Mouse (Mus musculus): Measurements from ENCODE around the gene Itpr1. TPM values are rescaled to one million over a fixed set of nuclear protein-coding genes. Genes with fewer than 3 reads are reported as not detected.

Itpr1 gene
- polyA plus RNA-seq, 1 experiment from 2014 or later: 15.7 TPM

DNA sequence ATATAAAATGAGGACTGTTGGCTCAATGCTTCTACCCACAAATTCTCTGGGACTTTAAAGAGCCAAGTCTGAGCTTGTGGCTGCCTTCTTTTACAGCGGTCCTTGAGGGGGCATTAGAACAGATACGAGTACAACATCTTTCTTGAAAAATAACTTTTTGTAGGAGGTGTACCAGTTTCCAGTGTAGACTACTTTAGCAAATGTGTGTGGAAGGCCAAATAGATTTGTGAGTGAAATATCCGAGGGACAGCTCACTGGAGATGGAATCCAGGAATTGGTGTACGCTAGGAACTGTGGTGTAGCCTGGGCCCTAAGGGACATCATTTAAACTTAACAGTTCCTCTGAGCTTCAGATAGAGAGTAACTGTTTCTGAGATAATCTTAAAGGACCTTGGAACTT, 11.5 kb downstream of the Itpr1 start:
- H3K4me3 ChIP-seq (ENCODE audit: low read depth, low read length): no peak overlapping the region
- no peaks in the 10 kb centered on the region for H3K4me1 ChIP-seq (ENCODE audit: insufficient read depth)
- ATAC-seq (ENCODE audit: insufficient read depth): no peak
- H3K36me3 ChIP-seq (ENCODE audit: insufficient read depth): no peaks in the 10 kb centered on the region
- no peaks in the 10 kb centered on the region for H3K27me3 ChIP-seq (ENCODE audit: insufficient read depth, low read length)
- no peak overlapping the region for H3K9ac ChIP-seq
- H3K9me3 ChIP-seq (ENCODE audit: low read depth, low read length): no peaks in the 10 kb centered on the region
- H3K27ac ChIP-seq (ENCODE audit: low read depth): no peak overlapping the region
- TF ChIP-seq CTCF (IDR thresholded peaks at IDR 0.05; ENCODE audit: low read depth): no peak
- 92% methylated on average over 4 of the region's 4 CpGs for WGBS
- no peak overlapping the region for H3K4me2 ChIP-seq
- no peak for DNase-seq

DNA sequence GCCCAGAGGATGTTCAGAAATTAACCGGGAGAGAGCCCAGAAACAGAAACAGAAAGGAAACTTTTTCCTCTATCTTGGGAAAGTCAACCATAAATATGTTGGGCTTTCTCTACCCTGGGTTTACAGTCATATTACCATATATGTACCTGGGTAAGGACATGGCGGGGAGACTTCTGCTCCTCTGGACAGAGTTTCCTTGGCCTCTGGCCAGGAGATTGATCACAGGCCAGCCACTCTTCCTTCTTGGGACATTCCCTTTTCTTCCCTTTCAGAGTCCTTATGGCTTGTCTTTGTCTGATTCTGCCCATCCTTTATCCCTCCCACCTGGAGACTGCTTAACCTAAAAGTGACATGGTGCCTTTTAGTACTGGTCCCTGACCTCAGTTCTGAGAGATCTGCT, 12.1 kb downstream of the Itpr1 start:
- no peak overlapping the region for H3K4me3 ChIP-seq (ENCODE audit: low read depth, low read length)
- H3K36me3 ChIP-seq (ENCODE audit: insufficient read depth): no peaks in the 10 kb centered on the region
- no peak overlapping the region for H3K9ac ChIP-seq
- WGBS: 78% methylated on average over 2 of the region's 2 CpGs
- H3K4me2 ChIP-seq: no peak overlapping the region
- H3K9me3 ChIP-seq (ENCODE audit: low read depth, low read length): no peaks in the 10 kb centered on the region
- H3K4me1 ChIP-seq (ENCODE audit: insufficient read depth): no peaks in the 10 kb centered on the region
- no peak overlapping the region for H3K27ac ChIP-seq (ENCODE audit: low read depth)
- DNase-seq (no peak), ATAC-seq (ENCODE audit: insufficient read depth) (no peak)
- H3K27me3 ChIP-seq (ENCODE audit: insufficient read depth, low read length): no peaks in the 10 kb centered on the region
- TF ChIP-seq CTCF (IDR thresholded peaks at IDR 0.05; ENCODE audit: low read depth): no peak

DNA sequence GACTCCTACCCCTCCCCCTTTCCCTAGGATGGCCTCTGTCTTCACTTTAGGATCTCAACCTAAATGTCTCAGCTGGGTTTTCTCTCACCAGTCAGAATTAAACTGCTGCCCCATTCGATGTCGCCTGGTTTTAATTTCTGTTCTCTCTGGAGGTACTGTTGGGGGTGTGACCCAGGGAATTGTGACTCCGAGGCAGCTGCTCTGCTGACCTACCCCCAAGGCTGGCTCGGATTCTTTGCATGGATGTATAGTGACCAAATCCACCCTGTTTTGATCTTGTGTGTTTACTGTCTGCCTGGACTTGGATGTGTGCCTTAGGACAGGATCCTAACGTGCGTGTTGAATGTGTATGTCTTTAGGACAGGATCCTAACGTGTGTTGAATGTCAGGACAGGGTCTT, 13.3 kb downstream of the Itpr1 start:
- Histone ChIP-seq H3K9me3 (ENCODE audit: low read depth, low read length) (no peaks in the 10 kb centered on the region), H3K4me2 (no peak overlapping the region), H3K27me3 (ENCODE audit: insufficient read depth, low read length) (no peaks in the 10 kb centered on the region), H3K9ac (no peak overlapping the region), H3K27ac (ENCODE audit: low read depth) (no peak overlapping the region), H3K36me3 (ENCODE audit: insufficient read depth) (no peaks in the 10 kb centered on the region), H3K4me3 (ENCODE audit: low read depth, low read length) (no peak overlapping the region), H3K4me1 (ENCODE audit: insufficient read depth) (no peaks in the 10 kb centered on the region)
- DNase-seq (no peak), ATAC-seq (ENCODE audit: insufficient read depth) (no peak)
- 50% methylated on average over 7 of the region's 7 CpGs for WGBS
- no peak for TF ChIP-seq CTCF (IDR thresholded peaks at IDR 0.05; ENCODE audit: low read depth)

DNA sequence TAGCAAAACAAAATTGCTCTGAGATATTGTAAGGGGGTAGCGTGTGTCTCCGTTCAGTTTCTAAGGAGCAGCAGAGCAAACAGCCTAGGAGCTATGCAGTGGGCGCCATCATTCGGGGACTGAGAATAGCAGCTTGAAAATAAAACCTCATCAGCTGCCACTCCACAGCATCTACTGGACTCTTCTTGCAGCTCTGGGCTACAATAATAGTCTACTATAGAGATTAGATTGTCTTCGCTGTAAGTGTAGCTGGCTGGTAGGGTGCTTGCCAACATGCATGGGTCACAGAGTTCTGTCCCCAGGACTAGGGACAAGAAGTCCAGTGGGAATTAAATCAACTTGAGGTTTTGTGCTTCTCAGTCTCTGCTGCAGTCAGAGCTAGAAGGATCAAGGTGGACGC, 14.6 kb downstream of the Itpr1 start:
- Histone ChIP-seq H3K27me3 (ENCODE audit: insufficient read depth, low read length) (no peaks in the 10 kb centered on the region), H3K4me2 (no peak overlapping the region), H3K36me3 (ENCODE audit: insufficient read depth) (no peaks in the 10 kb centered on the region), H3K9me3 (ENCODE audit: low read depth, low read length) (no peaks in the 10 kb centered on the region), H3K4me1 (ENCODE audit: insufficient read depth) (no peaks in the 10 kb centered on the region), H3K9ac (no peak overlapping the region), H3K4me3 (ENCODE audit: low read depth, low read length) (no peak overlapping the region), H3K27ac (ENCODE audit: low read depth) (no peak overlapping the region)
- DNase-seq: no peak
- TF ChIP-seq CTCF (IDR thresholded peaks at IDR 0.05; ENCODE audit: low read depth): no peak
- ATAC-seq (ENCODE audit: insufficient read depth): no peak
- 84% methylated on average over 6 of the region's 6 CpGs for WGBS

DNA sequence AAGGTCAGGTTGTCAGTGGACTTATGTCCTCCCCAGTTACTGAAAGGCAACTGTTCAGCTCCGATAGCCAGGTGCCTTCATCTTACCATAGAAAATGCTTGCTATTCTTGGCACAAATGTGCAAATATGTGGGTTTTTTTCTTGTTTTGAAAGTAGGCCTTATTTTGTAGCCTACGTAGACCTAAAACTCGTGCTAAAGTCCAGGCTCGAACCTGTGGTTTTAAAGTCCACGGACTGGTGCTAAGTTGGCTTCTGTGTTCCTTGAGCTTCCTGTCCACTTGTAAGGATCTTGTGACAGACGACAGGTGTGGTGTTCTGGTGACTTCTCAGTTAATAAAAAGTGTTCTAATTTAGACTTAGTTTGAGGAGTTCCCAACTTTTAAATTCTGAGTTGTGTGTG, 15.2 kb downstream of the Itpr1 start:
- Histone ChIP-seq H3K9me3 (ENCODE audit: low read depth, low read length) (no peaks in the 10 kb centered on the region), H3K27ac (ENCODE audit: low read depth) (no peak overlapping the region), H3K4me2 (no peak overlapping the region), H3K4me1 (ENCODE audit: insufficient read depth) (no peaks in the 10 kb centered on the region), H3K4me3 (ENCODE audit: low read depth, low read length) (no peak overlapping the region), H3K36me3 (ENCODE audit: insufficient read depth) (no peaks in the 10 kb centered on the region), H3K9ac (no peak overlapping the region), H3K27me3 (ENCODE audit: insufficient read depth, low read length) (no peaks in the 10 kb centered on the region)
- TF ChIP-seq CTCF (IDR thresholded peaks at IDR 0.05; ENCODE audit: low read depth): no peak
- ATAC-seq (ENCODE audit: insufficient read depth) (no peak), DNase-seq (no peak)
- 70% methylated on average over 6 of the region's 6 CpGs for WGBS

DNA sequence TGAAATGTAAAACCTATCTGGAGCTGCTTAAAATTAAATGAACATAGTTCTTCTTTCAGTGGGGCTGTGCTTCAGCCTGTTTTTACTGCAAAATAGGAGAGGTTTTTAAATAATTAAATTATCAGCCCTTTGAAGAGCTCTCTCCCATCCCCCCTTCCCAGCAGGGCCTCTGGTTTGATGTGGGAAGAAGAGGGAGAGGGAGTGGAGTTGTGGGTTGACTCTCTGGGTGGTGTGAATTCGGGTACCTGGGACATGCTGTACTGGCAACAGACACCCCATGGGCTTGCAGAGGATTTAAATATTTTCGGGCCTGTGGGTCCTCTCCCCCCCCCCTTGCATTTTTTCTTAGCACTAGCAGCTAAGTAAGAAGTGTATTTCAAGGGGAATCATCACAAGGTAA, 15.7 kb downstream of the Itpr1 start:
- Histone ChIP-seq H3K4me1 (ENCODE audit: insufficient read depth) (no peaks in the 10 kb centered on the region), H3K36me3 (ENCODE audit: insufficient read depth) (no peaks in the 10 kb centered on the region), H3K27me3 (ENCODE audit: insufficient read depth, low read length) (no peaks in the 10 kb centered on the region), H3K27ac (ENCODE audit: low read depth) (no peak overlapping the region), H3K4me2 (no peak overlapping the region), H3K9me3 (ENCODE audit: low read depth, low read length) (no peaks in the 10 kb centered on the region), H3K9ac (no peak overlapping the region), H3K4me3 (ENCODE audit: low read depth, low read length) (no peak overlapping the region)
- TF ChIP-seq CTCF (IDR thresholded peaks at IDR 0.05; ENCODE audit: low read depth): no peak
- 15% methylated on average over 2 of the region's 2 CpGs for WGBS
- DNase-seq (no peak), ATAC-seq (ENCODE audit: insufficient read depth) (no peak)

DNA sequence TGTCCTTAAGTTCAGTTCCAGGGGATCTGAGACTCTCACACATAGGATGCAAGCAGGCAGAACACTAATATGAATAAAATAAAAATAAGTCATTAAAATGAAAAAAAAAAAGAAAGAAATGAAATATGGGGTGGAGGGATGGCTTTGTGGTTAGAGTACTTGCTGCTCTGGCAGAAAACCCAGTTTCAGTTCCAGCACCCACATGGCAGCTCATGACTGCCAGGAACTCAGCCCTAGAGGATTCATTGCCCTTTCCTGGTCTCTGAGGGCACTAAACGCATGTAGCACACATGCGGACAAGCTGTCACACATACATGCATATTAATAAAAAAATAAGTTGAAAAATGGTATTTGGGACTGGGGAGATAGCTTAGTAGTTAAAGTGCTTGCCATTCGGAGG, 17.7 kb downstream of the Itpr1 start:
- no peak for TF ChIP-seq CTCF (IDR thresholded peaks at IDR 0.05; ENCODE audit: low read depth)
- Histone ChIP-seq H3K9me3 (ENCODE audit: low read depth, low read length) (no peaks in the 10 kb centered on the region), H3K9ac (no peak overlapping the region), H3K4me2 (no peak overlapping the region), H3K4me1 (ENCODE audit: insufficient read depth) (0 out of 2 replicates have a peak, but pooled peaks cover 11% of the 10 kb centered on the region), H3K27me3 (ENCODE audit: insufficient read depth, low read length) (no peaks in the 10 kb centered on the region), H3K4me3 (ENCODE audit: low read depth, low read length) (no peak overlapping the region), H3K27ac (ENCODE audit: low read depth) (no peak overlapping the region), H3K36me3 (ENCODE audit: insufficient read depth) (no peaks in the 10 kb centered on the region)
- ATAC-seq (ENCODE audit: insufficient read depth) (no peak), DNase-seq (no peak)
- 90% methylated on average over 3 of the region's 3 CpGs for WGBS
